27 mouse cellular contexts compared by ENCODE assay signal in the genomic region with DNA sequence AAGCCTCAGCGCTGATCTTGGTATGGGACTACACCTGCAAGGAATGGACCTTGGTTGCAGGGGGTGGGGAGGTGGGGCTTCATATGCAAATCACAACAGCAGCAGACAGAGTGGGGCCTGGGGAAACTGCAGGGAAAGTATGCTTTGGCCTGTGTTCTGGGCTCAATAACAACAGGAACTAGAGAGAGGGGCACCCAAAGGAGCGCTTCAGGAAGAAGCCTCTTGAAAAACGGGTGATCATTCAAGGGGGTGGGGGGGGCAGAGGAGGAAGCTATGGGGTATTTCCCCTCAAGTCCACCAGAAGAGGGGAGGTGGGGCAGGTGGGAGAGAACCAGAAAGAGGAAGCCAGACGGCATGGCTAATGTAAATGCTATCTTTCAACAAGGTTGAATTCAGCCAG. TPM values are rescaled to one million over a fixed set of nuclear protein-coding genes. Genes with fewer than 3 reads are reported as not detected.
DNase-seq lines count a peak whose midpoint lies in the region; ATAC-seq and TF ChIP-seq lines count a peak whose summit lies in the region.
"Had no signal": no experiment of that assay in that cellular context is flagged by ENCODE, and none has a peak within 500 bp of the region (broad histone marks: within the 10 kb centered on the region; RNA-seq: fewer than 3 reads in every experiment).

No protein-coding gene starts in this region.

- H3K4me3 ChIP-seq in heart, embryonic 10.5 days, result no peak overlapping the region
- no peak overlapping the region for H3K4me3 ChIP-seq in ES-Bruce4 (ENCODE audit: low read depth, low read length)
- H3K4me3 ChIP-seq: forebrain, embryonic 13.5 days; heart, adult 2 months; hindbrain, embryonic 15.5 days; intestine, embryonic 15.5 days; limb, embryonic 13.5 days; liver, embryonic 12.5 days; megakaryocyte, embryonic 14.5 days; neural tube, embryonic 13.5 days; stomach, embryonic 15.5 days had no signal

- WGBS in heart, embryonic 10.5 days, result 29% methylated on average over 4 of the region's 4 CpGs

- TF ChIP-seq EP300 in ES-Bruce4 (IDR thresholded peaks at IDR 0.05; ENCODE audit: insufficient read depth, low read depth, low read length), result 0 out of 2 replicates have a peak, but pooled peaks have one; percentile 43

- no peaks in the 10 kb centered on the region for H3K9me3 ChIP-seq in heart, embryonic 10.5 days
- H3K9me3 ChIP-seq in ES-Bruce4 (replicated peaks; ENCODE audit: control insufficient read depth, insufficient read depth, low read length, poor library complexity, severe bottlenecking), result no peaks in the 10 kb centered on the region
- H3K9me3 ChIP-seq: forebrain, embryonic 13.5 days; hindbrain, embryonic 15.5 days; intestine, embryonic 15.5 days; limb, embryonic 13.5 days; liver, embryonic 12.5 days; megakaryocyte, embryonic 14.5 days; neural tube, embryonic 13.5 days; stomach, embryonic 15.5 days had no signal

- peak; percentile 85 to 87 for ATAC-seq in hematopoietic stem cell, adult 5-6 weeks (replicated peaks in 1 of 2; ENCODE audit: insufficient read depth in 1 of 2, low FRiP score in 2 of 2, low TSS enrichment in 1 of 2, low read depth in 1 of 2, poor library complexity in 2 of 2, severe bottlenecking in 2 of 2)
- no peak for ATAC-seq in inflammation-experienced regulatory T-cells, adult 6 months
- ATAC-seq: forebrain, embryonic 13.5 days; intestine, embryonic 15.5 days; liver, embryonic 12.5 days had no signal

- no peaks in the 10 kb centered on the region for H3K36me3 ChIP-seq in heart, embryonic 10.5 days
- no peaks in the 10 kb centered on the region for H3K36me3 ChIP-seq in ES-Bruce4 (ENCODE audit: control insufficient read depth, insufficient read depth, low read length, poor library complexity, severe bottlenecking)
- no peaks in the 10 kb centered on the region for H3K36me3 ChIP-seq in splenic B cell, adult 2 months (ENCODE audit: control insufficient read depth, insufficient read depth, low read length, poor library complexity, severe bottlenecking)
- H3K36me3 ChIP-seq: hindbrain, embryonic 15.5 days; intestine, embryonic 15.5 days; limb, embryonic 13.5 days; liver, embryonic 12.5 days; neural tube, embryonic 13.5 days; stomach, embryonic 15.5 days had no signal

- no peak overlapping the region for H3K27ac ChIP-seq in heart, embryonic 10.5 days
- peak overlapping the region; percentile 33 for H3K27ac ChIP-seq in ES-Bruce4 (ENCODE audit: insufficient read depth, low read length)
- H3K27ac ChIP-seq: forebrain, embryonic 13.5 days; heart, adult 2 months; hindbrain, embryonic 15.5 days; intestine, embryonic 15.5 days; limb, embryonic 13.5 days; liver, embryonic 12.5 days; neural tube, embryonic 13.5 days; stomach, embryonic 15.5 days had no signal

- DNase-seq in heart, embryonic 10.5 days (ENCODE audit: low spot score), result peak; percentile 53
- DNase-seq in heart, adult 18-20 months, result no peak
- peak; percentile 61 for DNase-seq in splenic B cell, adult 2 months (ENCODE audit: low read depth, low spot score)
- DNase-seq in neural tube, embryonic 10.5 days (ENCODE audit: extremely low spot score, low spot score), result no peak
- DNase-seq: adrenal gland, postnatal 36 days; cerebellum, adult 11 months; cerebellum, adult 9-11 months; heart, adult 2 months; kidney, adult 9 months; kidney, postnatal 25 days; layer of hippocampus, postnatal 36 days; lung, adult 18-20 months; lung, postnatal 10 days; midbrain, embryonic 14.5 days; right cerebral cortex, adult 18-20 months; thymus, postnatal 25 days had no signal

- H3K4me1 ChIP-seq in heart, embryonic 10.5 days, result no peaks in the 10 kb centered on the region
- H3K4me1 ChIP-seq in ES-Bruce4 (ENCODE audit: control insufficient read depth, insufficient read depth, low read length), result peaks cover 7% of the 10 kb centered on the region
- H3K4me1 ChIP-seq: forebrain, embryonic 13.5 days; hindbrain, embryonic 15.5 days; intestine, embryonic 15.5 days; limb, embryonic 13.5 days; liver, embryonic 12.5 days; megakaryocyte, embryonic 14.5 days; neural tube, embryonic 13.5 days; stomach, embryonic 15.5 days had no signal

- H3K9ac ChIP-seq in ES-Bruce4 (ENCODE audit: low read depth, poor library complexity, severe bottlenecking), result no peak overlapping the region
- H3K9ac ChIP-seq: forebrain, embryonic 13.5 days; hindbrain, embryonic 15.5 days; intestine, embryonic 15.5 days; limb, embryonic 13.5 days; liver, embryonic 12.5 days; neural tube, embryonic 13.5 days; stomach, embryonic 15.5 days had no signal

- no peak for TF ChIP-seq CTCF in ES-Bruce4 (IDR thresholded peaks at IDR 0.05; ENCODE audit: low read depth, low read length)

- no peak for TF ChIP-seq POLR2A in ES-Bruce4 (IDR thresholded peaks at IDR 0.05; ENCODE audit: insufficient read depth, low read length)

- no peaks in the 10 kb centered on the region for H3K27me3 ChIP-seq in heart, embryonic 10.5 days (ENCODE audit: insufficient read depth, poor library complexity, severe bottlenecking)
- H3K27me3 ChIP-seq in ES-Bruce4 (ENCODE audit: control insufficient read depth, insufficient read depth, low read length, poor library complexity, severe bottlenecking), result no peaks in the 10 kb centered on the region
- H3K27me3 ChIP-seq in splenic B cell, adult 2 months (ENCODE audit: control insufficient read depth, insufficient read depth, low read length, poor library complexity, severe bottlenecking), result no peaks in the 10 kb centered on the region
- H3K27me3 ChIP-seq: forebrain, embryonic 13.5 days; hindbrain, embryonic 15.5 days; intestine, embryonic 15.5 days; limb, embryonic 13.5 days; liver, embryonic 12.5 days; megakaryocyte, embryonic 14.5 days; neural tube, embryonic 13.5 days; stomach, embryonic 15.5 days had no signal

RNA-seq across cellular contexts. Expression of a gene that starts 14.0 kb away (rescaled TPM):
- 12.8 and 14.5 TPM in 2 replicates for polyA plus RNA-seq in heart, embryonic 10.5 days (2016; fragmentation: Nextera tagmentation; extraction: Ambion mirVana)
- 10 to 100 TPM; 20.7 to 24.1 TPM for total RNA-seq in heart, adult 18-20 months (2021)
- 7.8 and 8.5 TPM in 2 replicates for polyA plus RNA-seq in ES-Bruce4 (2011; ENCODE audit: insufficient read depth, insufficient read length, low read depth, missing spikeins)
- 11.0 and 18.4 TPM in 2 replicates for total RNA-seq in hematopoietic stem cell, adult 5-6 weeks (2017)
- polyA plus RNA-seq in inflammation-experienced regulatory T-cells, adult 6 months (2017; shearing (Covaris generic)), result 10 to 100 TPM in 1 of 3 experiments, 1 to 10 TPM in 2; 7.7 to 11.0 (median 9.0) TPM

RNA-seq across cellular contexts. Expression of a gene that starts 17.5 kb away (rescaled TPM):
- 9.1 and 9.8 TPM in 2 replicates for polyA plus RNA-seq in heart, embryonic 10.5 days (2016; fragmentation: Nextera tagmentation; extraction: Ambion mirVana)
- total RNA-seq in heart, adult 18-20 months (2021), result 1 to 10 TPM; 1.9 TPM
- 7.3 and 12.7 TPM in 2 replicates for polyA plus RNA-seq in ES-Bruce4 (2011; ENCODE audit: insufficient read depth, insufficient read length, low read depth, missing spikeins)
- total RNA-seq in hematopoietic stem cell, adult 5-6 weeks (2017), result 0.15 and 1.8 TPM in 2 replicates
- not detected for polyA plus RNA-seq in inflammation-experienced regulatory T-cells, adult 6 months (2017; shearing (Covaris generic))

Comparison
In these comparisons a context has a peak if more than half of its experiments do, and no peak if none do; other contexts are left out.
1. DNase-seq: peak in heart, embryonic 10.5 days (single experiment) and splenic B cell, adult 2 months (single experiment); none in heart, adult 18-20 months (0 of 2) and neural tube, embryonic 10.5 days (single experiment).